Mouse (Mus musculus): ENCODE measurements at regions not wholly inside any gene's neighbourhood (a gene's known extent, or its start where the extent isn't known, plus 50 kb on each side); places are given as distances from the start of the nearest gene placed in this dataset.

DNA sequence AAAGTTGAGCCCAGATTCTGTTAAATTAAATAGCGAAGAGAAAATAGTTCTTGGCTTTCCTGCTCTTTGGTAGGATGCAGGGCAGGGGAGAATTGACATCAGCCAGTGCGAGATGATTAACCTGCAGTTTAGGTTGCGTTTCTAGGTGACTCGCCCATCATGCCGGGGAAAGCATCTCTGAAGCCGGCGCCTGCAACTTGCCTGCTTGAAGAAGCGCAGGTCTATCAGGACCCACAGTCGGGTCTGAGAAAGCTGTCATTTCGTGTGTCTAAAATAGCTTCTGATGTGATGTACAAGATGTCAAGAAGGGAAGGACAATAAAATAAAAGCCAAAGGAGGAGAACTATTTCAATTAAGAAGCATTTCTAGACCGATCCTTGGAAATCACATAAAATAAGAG is 68.6 kb downstream of the Rwdd3 start:
- no peak for TF ChIP-seq POLR2A (IDR thresholded peaks at IDR 0.05; ENCODE audit: borderline replicate concordance, extremely low read depth, insufficient read depth, insufficient read length, poor library complexity, severe bottlenecking)
- no peak for TF ChIP-seq CTCF (IDR thresholded peaks at IDR 0.05; ENCODE audit: borderline replicate concordance, extremely low read depth, insufficient read depth, insufficient read length)
